Mouse (Mus musculus) megakaryocyte, embryonic 14.5 days (primary cell): ENCODE results near the gene Gramd1a. TPM values are rescaled to one million over a fixed set of nuclear protein-coding genes. Genes with fewer than 3 reads are reported as not detected.

Source experiments
- H3K27me3 ChIP-seq: replicated peaks from 2 replicates; pipeline ENCODE3; 2012; ENCODE audit warnings: inconsistent platforms
- H3K36me3 ChIP-seq: replicated peaks from 2 replicates; pipeline ENCODE3; 2012; ENCODE audit warnings: low read length, inconsistent platforms, mixed read lengths
- H3K4me1 ChIP-seq: 2 replicates; pipeline ENCODE4 v1.6.1; 2012; ENCODE audit warnings: inconsistent platforms
- H3K4me3 ChIP-seq: replicated peaks from 2 replicates; pipeline ENCODE3; 2012; ENCODE audit warnings: moderate library complexity, mild to moderate bottlenecking, inconsistent platforms
- H3K9me3 ChIP-seq: 2 replicates; pipeline ENCODE4 v1.6.1; 2012; ENCODE audit warnings: inconsistent platforms
- FLI1 ChIP-seq: IDR thresholded peaks from 2 replicates; pipeline ENCODE4 v1.6.1; 2012; ENCODE audit warnings: low read length, inconsistent platforms, mixed read lengths
- GATA1 ChIP-seq: IDR thresholded peaks from 3 replicates; pipeline ENCODE4 v1.6.1; 2012; ENCODE audit warnings: mixed read lengths, low read length, inconsistent platforms, borderline replicate concordance
- polyA plus RNA-seq: library from polyadenylated mRNA; stranded (reverse); fragments of >175 nt; gene quantifications from 2 replicates; pipeline ENCODE4 v1.2.3, GENCODE M21; 2012; ENCODE audit warnings: low replicate concordance; ENCODE audit not compliant: insufficient read depth

Gene Gramd1a
- 122 and 287 TPM in 2 replicates for polyA plus RNA-seq

- Histone ChIP-seq H3K36me3 (no peaks in the 10 kb centered on the region), H3K27me3 (no peaks in the 10 kb centered on the region), H3K9me3 (0 out of 2 replicates have a peak, but pooled peaks cover 6% of the 10 kb centered on the region), H3K4me1 (peaks cover 82% of the 10 kb centered on the region), H3K4me3 (peak within 1 kb of the TSS; percentile 71)
- no peak for TF ChIP-seq FLI1
- no peak for TF ChIP-seq GATA1
Measured at GRCm38 (mm10) chr7:31155296-31156033, at the start of gene Gramd1a. TSS of gene Gramd1a (minus strand) at chr7:31155896.

GRCm38 (mm10) chr7:31195591-31196307 lies 40.1 kb upstream of the Gramd1a start:
- TF ChIP-seq GATA1, result no peak
- TF ChIP-seq FLI1, result no peak
- Histone ChIP-seq H3K36me3 (no peaks in the 10 kb centered on the region), H3K4me3 (no peak overlapping the region), H3K9me3 (peaks cover 13% of the 10 kb centered on the region), H3K4me1 (peaks cover 9% of the 10 kb centered on the region), H3K27me3 (peaks cover 12% of the 10 kb centered on the region)

GRCm38 (mm10) chr7:31184711-31185110 lies 29.0 kb upstream of the Gramd1a start:
- Histone ChIP-seq H3K36me3 (no peaks in the 10 kb centered on the region), H3K9me3 (0 out of 2 replicates have a peak, but pooled peaks cover 4% of the 10 kb centered on the region), H3K27me3 (peaks cover 27% of the 10 kb centered on the region), H3K4me1 (peaks cover 35% of the 10 kb centered on the region), H3K4me3 (no peak overlapping the region)
- no peak for TF ChIP-seq GATA1
- no peak for TF ChIP-seq FLI1

DNA sequence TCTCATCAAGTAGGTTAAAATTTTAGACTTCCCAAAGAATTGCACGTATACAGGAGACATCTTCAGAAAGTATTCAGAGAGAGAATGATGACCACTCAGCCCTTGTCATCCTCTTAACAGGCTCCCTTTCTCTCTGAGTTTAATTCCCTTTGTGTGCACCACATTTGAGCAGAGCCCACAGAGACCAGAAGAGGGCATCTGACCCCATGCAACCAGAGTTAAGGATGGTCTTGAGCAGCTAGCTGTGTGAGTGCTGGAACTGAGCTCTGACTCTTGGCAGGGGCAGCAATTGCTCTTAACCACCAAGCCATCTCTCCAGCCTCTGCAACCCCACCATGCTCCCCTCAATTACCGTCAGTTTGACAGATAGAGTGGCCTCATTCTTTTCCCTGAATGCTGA lies 27.2 kb upstream of the Gramd1a start:
- 0 out of 2 replicates have a peak, but pooled peaks cover 8% of the 10 kb centered on the region for H3K9me3 ChIP-seq
- peaks cover 34% of the 10 kb centered on the region for H3K4me1 ChIP-seq
- peaks cover 23% of the 10 kb centered on the region for H3K27me3 ChIP-seq
- H3K36me3 ChIP-seq, result no peaks in the 10 kb centered on the region
- H3K4me3 ChIP-seq, result no peak overlapping the region
- TF ChIP-seq GATA1 (no peak), FLI1 (no peak)

DNA sequence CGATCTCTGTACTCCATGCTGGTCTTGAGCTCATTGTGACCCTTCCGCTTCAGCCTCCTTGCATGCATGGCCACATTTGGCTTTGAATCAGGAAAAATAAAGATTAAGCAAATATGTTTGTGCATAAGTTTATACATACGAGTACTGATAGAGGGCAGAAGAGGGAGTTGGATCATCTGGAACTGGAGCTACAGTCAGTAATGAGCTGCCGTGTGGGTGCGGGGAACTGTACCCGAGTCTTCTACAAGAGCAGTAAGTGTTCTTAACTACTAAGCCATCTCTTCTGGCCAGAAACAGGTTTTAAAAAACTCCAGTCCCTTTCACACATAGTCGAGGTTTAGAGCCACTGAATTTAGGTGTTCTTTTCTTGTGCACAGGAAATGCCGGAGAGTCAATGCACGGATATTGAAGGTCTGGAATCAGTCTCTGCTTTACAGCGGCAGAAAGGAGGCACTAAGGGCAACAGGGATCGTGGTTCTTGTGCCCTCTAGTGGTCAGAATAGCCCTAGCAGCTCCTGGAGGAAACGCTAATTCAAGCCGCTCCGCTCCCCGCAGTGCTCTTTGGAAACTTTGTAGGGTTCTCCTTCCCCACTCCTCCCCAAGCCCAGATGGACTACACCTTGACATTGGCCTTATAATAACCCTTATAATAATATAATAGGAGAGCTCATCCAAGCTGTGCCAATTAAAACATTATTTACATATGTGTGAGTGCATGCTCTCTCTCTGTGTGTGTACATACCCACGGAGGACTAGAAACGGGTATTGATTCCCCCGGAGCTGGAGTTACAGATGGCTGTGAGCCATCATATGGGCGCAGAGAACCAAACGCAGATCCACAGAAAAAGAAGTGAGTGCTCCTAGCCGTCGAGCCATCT lies 21.4 kb upstream of the Gramd1a start:
- peaks cover 36% of the 10 kb centered on the region for H3K4me1 ChIP-seq
- no peaks in the 10 kb centered on the region for H3K36me3 ChIP-seq
- H3K27me3 ChIP-seq, result peaks cover 11% of the 10 kb centered on the region
- no peak for TF ChIP-seq GATA1
- TF ChIP-seq FLI1, result no peak
- H3K9me3 ChIP-seq, result 0 out of 2 replicates have a peak, but pooled peaks cover 8% of the 10 kb centered on the region
- peak overlapping the region; percentile 64 for H3K4me3 ChIP-seq

GRCm38 (mm10) chr7:31175096-31175495 lies 19.4 kb upstream of the Gramd1a start:
- Histone ChIP-seq H3K27me3 (peaks cover 9% of the 10 kb centered on the region), H3K4me3 (no peak overlapping the region), H3K9me3 (0 out of 2 replicates have a peak, but pooled peaks cover 4% of the 10 kb centered on the region), H3K36me3 (no peaks in the 10 kb centered on the region), H3K4me1 (peaks cover 49% of the 10 kb centered on the region)
- no peak for TF ChIP-seq GATA1
- no peak for TF ChIP-seq FLI1

DNA sequence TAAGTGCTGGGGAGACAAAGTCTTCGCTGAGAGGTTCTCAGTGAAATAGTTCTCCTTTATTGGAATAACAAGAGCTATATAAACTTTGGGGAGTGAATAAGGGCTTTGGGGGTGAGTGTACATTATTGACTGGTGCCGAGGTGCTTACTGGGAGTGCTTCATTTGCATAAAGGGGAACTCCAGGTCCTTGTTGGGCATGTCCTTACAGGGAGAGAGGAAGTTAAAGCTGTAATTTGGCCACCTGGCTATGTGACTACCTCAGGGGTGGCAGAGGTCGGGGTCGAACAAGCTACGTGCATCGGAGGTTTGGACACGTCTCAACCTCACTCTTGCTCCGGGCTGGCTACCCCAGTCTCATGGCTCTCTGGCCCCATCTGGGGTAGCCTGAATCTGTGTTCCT lies 18.8 kb upstream of the Gramd1a start:
- Histone ChIP-seq H3K4me1 (peaks cover 56% of the 10 kb centered on the region), H3K27me3 (peaks cover 9% of the 10 kb centered on the region), H3K36me3 (no peaks in the 10 kb centered on the region), H3K4me3 (no peak overlapping the region), H3K9me3 (0 out of 2 replicates have a peak, but pooled peaks cover 4% of the 10 kb centered on the region)
- no peak for TF ChIP-seq GATA1
- no peak for TF ChIP-seq FLI1

- H3K4me3 ChIP-seq, result no peak overlapping the region
- H3K9me3 ChIP-seq, result no peaks in the 10 kb centered on the region
- peaks cover 2% of the 10 kb centered on the region for H3K27me3 ChIP-seq
- no peaks in the 10 kb centered on the region for H3K36me3 ChIP-seq
- TF ChIP-seq FLI1, result no peak
- TF ChIP-seq GATA1, result no peak
- H3K4me1 ChIP-seq, result peaks cover 70% of the 10 kb centered on the region
Measured at GRCm38 (mm10) chr7:31172238-31172637, 16.5 kb upstream of the Gramd1a start.

GRCm38 (mm10) chr7:31170520-31170919 lies 14.8 kb upstream of the Gramd1a start:
- no peaks in the 10 kb centered on the region for H3K36me3 ChIP-seq
- TF ChIP-seq FLI1, result no peak
- no peak for TF ChIP-seq GATA1
- H3K4me3 ChIP-seq, result no peak overlapping the region
- H3K4me1 ChIP-seq, result peaks cover 60% of the 10 kb centered on the region
- H3K9me3 ChIP-seq, result peaks cover 14% of the 10 kb centered on the region
- H3K27me3 ChIP-seq, result no peaks in the 10 kb centered on the region
